Mouse (Mus musculus): ENCODE data around the gene Gpt2. TPM values are rescaled to one million over a fixed set of nuclear protein-coding genes. Genes with fewer than 3 reads are reported as not detected.
A peak's percentile ranks its signal among the peaks of the same experiment; 100 is the strongest.

Gpt2 gene
- 10 to 100 TPM; 53.9 to 63.7 TPM for total RNA-seq (2021)
- long read RNA-seq, experiment 1, transcript Gpt2-201 (12 exons, 3,639 nt), result major isoform, 38 of 42 reads
- long read RNA-seq, experiment 1, partial matches to known transcripts, result 1 of 42 reads
- long read RNA-seq, experiment 1, other reads (novel, unspliced or antisense), result 3 of 42 reads
- long read RNA-seq, experiment 2, transcript Gpt2-205 (4 exons, 628 nt), result minor isoform, 5 of 66 reads
- long read RNA-seq, experiment 2, transcript Gpt2-201 (12 exons, 3,639 nt), result major isoform, 43 of 66 reads
- long read RNA-seq, experiment 2, partial matches to known transcripts, result 10 of 66 reads
- long read RNA-seq, experiment 2, other reads (novel, unspliced or antisense), result 8 of 66 reads

- peak; percentile 76 to 89 for DNase-seq (ENCODE audit: low spot score in 2 of 2)
These were observed at the start of gene Gpt2 for GRCm38 (mm10) chr8:85492125-85492875. Gpt2 (plus strand) TSS chr8:85492576.

GRCm38 (mm10) chr8:85444092-85444491 lies 48.3 kb upstream of the Gpt2 start:
- DNase-seq (ENCODE audit: low spot score in 2 of 2), result no peak

GRCm38 (mm10) chr8:85445936-85446685 lies 46.3 kb upstream of the Gpt2 start:
- DNase-seq (ENCODE audit: low spot score in 2 of 2), result no peak

GRCm38 (mm10) chr8:85450335-85450734 lies 42.0 kb upstream of the Gpt2 start:
- DNase-seq (ENCODE audit: low spot score in 2 of 2), result no peak

- no peak for DNase-seq (ENCODE audit: low spot score in 2 of 2)
These were observed 40.0 kb upstream of the Gpt2 start for GRCm38 (mm10) chr8:85452328-85452727.

- no peak for DNase-seq (ENCODE audit: low spot score in 2 of 2)
These were observed 39.1 kb upstream of the Gpt2 start for GRCm38 (mm10) chr8:85453256-85453655.

- DNase-seq (ENCODE audit: low spot score in 2 of 2), result no peak
These were observed 37.6 kb upstream of the Gpt2 start for GRCm38 (mm10) chr8:85454750-85455149.

- peak in 1 of 2 experiments; percentile 12 for DNase-seq (ENCODE audit: low spot score in 2 of 2)
These were observed 35.8 kb upstream of the Gpt2 start for GRCm38 (mm10) chr8:85456536-85456935.

- DNase-seq (ENCODE audit: low spot score in 2 of 2), result no peak
These were observed 32.8 kb upstream of the Gpt2 start for GRCm38 (mm10) chr8:85459582-85459981.

- no peak for DNase-seq (ENCODE audit: low spot score in 2 of 2)
These were observed 31.6 kb upstream of the Gpt2 start for GRCm38 (mm10) chr8:85460804-85461203.

GRCm38 (mm10) chr8:85461377-85461776 lies 31.0 kb upstream of the Gpt2 start:
- DNase-seq (ENCODE audit: low spot score in 2 of 2), result no peak

- DNase-seq (ENCODE audit: low spot score in 2 of 2), result no peak
These were observed 29.9 kb upstream of the Gpt2 start for GRCm38 (mm10) chr8:85462441-85462840.

- no peak for DNase-seq (ENCODE audit: low spot score in 2 of 2)
These were observed 28.1 kb upstream of the Gpt2 start for GRCm38 (mm10) chr8:85464316-85464715.

GRCm38 (mm10) chr8:85466056-85466455 lies 26.3 kb upstream of the Gpt2 start:
- DNase-seq (ENCODE audit: low spot score in 2 of 2), result no peak

GRCm38 (mm10) chr8:85470753-85471152 lies 21.6 kb upstream of the Gpt2 start:
- DNase-seq (ENCODE audit: low spot score in 2 of 2), result no peak

- DNase-seq (ENCODE audit: low spot score in 2 of 2), result no peak
These were observed 19.6 kb upstream of the Gpt2 start for GRCm38 (mm10) chr8:85472800-85473199.

GRCm38 (mm10) chr8:85473246-85473645 lies 19.1 kb upstream of the Gpt2 start:
- DNase-seq (ENCODE audit: low spot score in 2 of 2), result no peak

- DNase-seq (ENCODE audit: low spot score in 2 of 2), result no peak
These were observed 17.5 kb upstream of the Gpt2 start for GRCm38 (mm10) chr8:85474924-85475323.

- DNase-seq (ENCODE audit: low spot score in 2 of 2), result no peak
These were observed 15.3 kb upstream of the Gpt2 start for GRCm38 (mm10) chr8:85476970-85477545.

GRCm38 (mm10) chr8:85478397-85478796 lies 14.0 kb upstream of the Gpt2 start:
- no peak for DNase-seq (ENCODE audit: low spot score in 2 of 2)

- DNase-seq (ENCODE audit: low spot score in 2 of 2), result no peak
These were observed 12.7 kb upstream of the Gpt2 start for GRCm38 (mm10) chr8:85479710-85480109.

Data from adrenal gland, postnatal 4 days (tissue).